Comparison of ENCODE assay signal across 26 mouse cellular contexts in genomic region chr10:93967486-93967885, GRCm38 (mm10).
DNase-seq lines count a peak whose midpoint lies in the region; ATAC-seq and TF ChIP-seq lines count a peak whose summit lies in the region.
"Had no signal": no experiment of that assay in that cellular context is flagged by ENCODE, and none has a peak within 500 bp of the region (broad histone marks: within the 10 kb centered on the region; RNA-seq: fewer than 3 reads in every experiment).

No protein-coding gene starts in this region.

- H3K9ac ChIP-seq in embryonic facial prominence, embryonic 11.5 days (replicated peaks; ENCODE audit: low read length), result no peak overlapping the region
- no peak overlapping the region for H3K9ac ChIP-seq in intestine, postnatal 0 days (ENCODE audit: low read depth, low read length)
- H3K9ac ChIP-seq in intestine, embryonic 16.5 days (ENCODE audit: low read depth, low read length), result no peak overlapping the region
- H3K9ac ChIP-seq in midbrain, postnatal 0 days (replicated peaks; ENCODE audit: low read length, poor library complexity, severe bottlenecking), result no peak overlapping the region
- no peak overlapping the region for H3K9ac ChIP-seq in midbrain, embryonic 16.5 days (ENCODE audit: low read depth, low read length)
- H3K9ac ChIP-seq: embryonic facial prominence, embryonic 15.5 days; forebrain, embryonic 15.5 days; heart, embryonic 15.5 days; hindbrain, embryonic 15.5 days; limb, embryonic 12.5 days; liver, embryonic 12.5 days; lung, embryonic 15.5 days; midbrain, embryonic 15.5 days had no signal

- TF ChIP-seq CTCF in intestine, postnatal 0 days (IDR thresholded peaks at IDR 0.05; ENCODE audit: low read depth), result peak; percentile 37
- peak; percentile 49 for TF ChIP-seq CTCF in midbrain, postnatal 0 days (IDR thresholded peaks at IDR 0.05)

- H3K27ac ChIP-seq in embryonic facial prominence, embryonic 11.5 days (replicated peaks; ENCODE audit: low read depth, low read length), result no peak overlapping the region
- no peak overlapping the region for H3K27ac ChIP-seq in embryonic facial prominence, embryonic 10.5 days (replicated peaks)
- no peak overlapping the region for H3K27ac ChIP-seq in intestine, postnatal 0 days (ENCODE audit: low read depth, low read length)
- no peak overlapping the region for H3K27ac ChIP-seq in intestine, embryonic 16.5 days (ENCODE audit: low read length)
- no peak overlapping the region for H3K27ac ChIP-seq in midbrain, postnatal 0 days (ENCODE audit: low read depth, low read length)
- no peak overlapping the region for H3K27ac ChIP-seq in midbrain, embryonic 16.5 days (ENCODE audit: low read length)
- H3K27ac ChIP-seq: embryonic facial prominence, embryonic 15.5 days; forebrain, embryonic 15.5 days; heart, embryonic 15.5 days; hindbrain, embryonic 15.5 days; limb, embryonic 12.5 days; liver, embryonic 12.5 days; lung, embryonic 15.5 days; macrophage; midbrain, embryonic 15.5 days had no signal

- H3K27me3 ChIP-seq in embryonic facial prominence, embryonic 11.5 days (ENCODE audit: control insufficient read depth, insufficient read depth, low read length), result no peaks in the 10 kb centered on the region
- H3K27me3 ChIP-seq in embryonic facial prominence, embryonic 10.5 days (replicated peaks; ENCODE audit: low read depth, poor library complexity, severe bottlenecking), result no peaks in the 10 kb centered on the region
- H3K27me3 ChIP-seq in intestine, postnatal 0 days (replicated peaks; ENCODE audit: control insufficient read depth, insufficient read depth, low read length), result no peaks in the 10 kb centered on the region
- no peaks in the 10 kb centered on the region for H3K27me3 ChIP-seq in intestine, embryonic 16.5 days (replicated peaks; ENCODE audit: control insufficient read depth, insufficient read depth, low read length)
- no peaks in the 10 kb centered on the region for H3K27me3 ChIP-seq in midbrain, postnatal 0 days (ENCODE audit: insufficient read depth, low read length)
- no peaks in the 10 kb centered on the region for H3K27me3 ChIP-seq in midbrain, embryonic 16.5 days (ENCODE audit: control insufficient read depth, insufficient read depth, low read depth, low read length)
- H3K27me3 ChIP-seq: embryonic facial prominence, embryonic 15.5 days; forebrain, embryonic 15.5 days; heart, embryonic 15.5 days; hindbrain, embryonic 15.5 days; limb, embryonic 12.5 days; liver, embryonic 12.5 days; lung, embryonic 15.5 days; midbrain, embryonic 15.5 days had no signal

- peaks cover 2% of the 10 kb centered on the region; the same call in 1 of the 2 replicates for H3K36me3 ChIP-seq in embryonic facial prominence, embryonic 11.5 days (replicated peaks; ENCODE audit: control insufficient read depth, insufficient read depth, low read depth, low read length)
- H3K36me3 ChIP-seq in embryonic facial prominence, embryonic 10.5 days (replicated peaks), result peaks cover 47% of the 10 kb centered on the region
- peaks cover 23% of the 10 kb centered on the region; the same call in 1 of the 2 replicates for H3K36me3 ChIP-seq in intestine, postnatal 0 days (ENCODE audit: control insufficient read depth, insufficient read depth)
- no peaks in the 10 kb centered on the region for H3K36me3 ChIP-seq in intestine, embryonic 16.5 days (ENCODE audit: control insufficient read depth, insufficient read depth, low read length)
- peaks cover 22% of the 10 kb centered on the region for H3K36me3 ChIP-seq in midbrain, postnatal 0 days (ENCODE audit: insufficient read depth, low read length)
- peaks cover 20% of the 10 kb centered on the region for H3K36me3 ChIP-seq in midbrain, embryonic 16.5 days (ENCODE audit: control insufficient read depth, insufficient read depth, low read length)

- no peak overlapping the region for H3K4me2 ChIP-seq in embryonic facial prominence, embryonic 11.5 days (ENCODE audit: low read depth, low read length)
- H3K4me2 ChIP-seq in intestine, postnatal 0 days (replicated peaks; ENCODE audit: low read depth), result no peak overlapping the region
- no peak overlapping the region for H3K4me2 ChIP-seq in intestine, embryonic 16.5 days (ENCODE audit: low read depth, low read length)
- no peak overlapping the region for H3K4me2 ChIP-seq in midbrain, postnatal 0 days (ENCODE audit: low read depth, low read length, poor library complexity, severe bottlenecking)
- no peak overlapping the region for H3K4me2 ChIP-seq in midbrain, embryonic 16.5 days (ENCODE audit: low read length)
- H3K4me2 ChIP-seq: embryonic facial prominence, embryonic 15.5 days; forebrain, embryonic 15.5 days; heart, embryonic 15.5 days; hindbrain, embryonic 15.5 days; limb, embryonic 12.5 days; liver, embryonic 12.5 days; lung, embryonic 15.5 days; midbrain, embryonic 15.5 days had no signal

- peak; percentile 4 for DNase-seq in embryonic facial prominence, embryonic 11.5 days (ENCODE audit: low spot score)
- DNase-seq in embryonic facial prominence, embryonic 10.5 days (ENCODE audit: low spot score), result no peak
- no peak for DNase-seq in midbrain, postnatal 0 days (ENCODE audit: low spot score)
- no peak for DNase-seq in ovary, postnatal 36 days (ENCODE audit: low spot score)
- DNase-seq: adrenal gland, adult 8-10 months; cerebellum, adult 18-20 months; cerebellum, postnatal 25 days; gastrocnemius, postnatal 25 days; kidney, adult 18-20 months; kidney, postnatal 25 days; right cerebral cortex, adult 18-20 months; right cerebral cortex, postnatal 4 days; thymus, postnatal 36 days had no signal

- no peak for ATAC-seq in embryonic facial prominence, embryonic 11.5 days (replicated peaks; ENCODE audit: insufficient number of reproducible peaks, low FRiP score, low TSS enrichment, low read depth)
- ATAC-seq in intestine, postnatal 0 days, result no peak
- no peak for ATAC-seq in intestine, embryonic 16.5 days
- no peak for ATAC-seq in midbrain, postnatal 0 days (ENCODE audit: low FRiP score)
- ATAC-seq in midbrain, embryonic 16.5 days, result no peak
- ATAC-seq: CD4-positive, CD25-positive, alpha-beta regulatory T cell, adult 4 months; forebrain, embryonic 15.5 days; liver, embryonic 12.5 days; midbrain, embryonic 15.5 days had no signal

- no peaks in the 10 kb centered on the region for H3K9me3 ChIP-seq in embryonic facial prominence, embryonic 11.5 days (replicated peaks; ENCODE audit: control insufficient read depth, low read length)
- no peaks in the 10 kb centered on the region for H3K9me3 ChIP-seq in embryonic facial prominence, embryonic 10.5 days
- H3K9me3 ChIP-seq in intestine, postnatal 0 days (ENCODE audit: control insufficient read depth), result no peaks in the 10 kb centered on the region
- no peaks in the 10 kb centered on the region for H3K9me3 ChIP-seq in intestine, embryonic 16.5 days (ENCODE audit: control insufficient read depth, low read length)
- no peaks in the 10 kb centered on the region for H3K9me3 ChIP-seq in midbrain, postnatal 0 days (ENCODE audit: low read length)
- H3K9me3 ChIP-seq in midbrain, embryonic 16.5 days (replicated peaks; ENCODE audit: control insufficient read depth, low read length, poor library complexity, severe bottlenecking), result no peaks in the 10 kb centered on the region
- H3K9me3 ChIP-seq: embryonic facial prominence, embryonic 15.5 days; forebrain, embryonic 15.5 days; heart, embryonic 15.5 days; hindbrain, embryonic 15.5 days; limb, embryonic 12.5 days; liver, embryonic 12.5 days; lung, embryonic 15.5 days; midbrain, embryonic 15.5 days had no signal

- H3K4me3 ChIP-seq in embryonic facial prominence, embryonic 11.5 days (ENCODE audit: low read depth, low read length), result no peak overlapping the region
- no peak overlapping the region for H3K4me3 ChIP-seq in embryonic facial prominence, embryonic 10.5 days
- H3K4me3 ChIP-seq in intestine, postnatal 0 days (ENCODE audit: low read depth, low read length), result no peak overlapping the region
- no peak overlapping the region for H3K4me3 ChIP-seq in intestine, embryonic 16.5 days (ENCODE audit: low read length)
- no peak overlapping the region for H3K4me3 ChIP-seq in midbrain, postnatal 0 days (ENCODE audit: low read depth, low read length)
- no peak overlapping the region for H3K4me3 ChIP-seq in midbrain, embryonic 16.5 days (ENCODE audit: low read depth, low read length)
- H3K4me3 ChIP-seq: embryonic facial prominence, embryonic 15.5 days; forebrain, embryonic 15.5 days; heart, embryonic 15.5 days; hindbrain, embryonic 15.5 days; limb, embryonic 12.5 days; liver, embryonic 12.5 days; lung, embryonic 15.5 days; midbrain, embryonic 15.5 days had no signal

- no peaks in the 10 kb centered on the region for H3K4me1 ChIP-seq in embryonic facial prominence, embryonic 11.5 days (ENCODE audit: control insufficient read depth, insufficient read depth, low read length)
- H3K4me1 ChIP-seq in embryonic facial prominence, embryonic 10.5 days, result peaks cover 4% of the 10 kb centered on the region; the same call in 1 of the 2 replicates
- H3K4me1 ChIP-seq in intestine, postnatal 0 days (replicated peaks; ENCODE audit: control insufficient read depth, insufficient read depth, low read length), result no peaks in the 10 kb centered on the region
- no peaks in the 10 kb centered on the region for H3K4me1 ChIP-seq in intestine, embryonic 16.5 days (ENCODE audit: control insufficient read depth, insufficient read depth, low read length)
- H3K4me1 ChIP-seq in midbrain, postnatal 0 days (ENCODE audit: insufficient read depth, low read length), result no peaks in the 10 kb centered on the region
- no peaks in the 10 kb centered on the region for H3K4me1 ChIP-seq in midbrain, embryonic 16.5 days (ENCODE audit: control insufficient read depth, insufficient read depth, low read length)
- H3K4me1 ChIP-seq: embryonic facial prominence, embryonic 15.5 days; forebrain, embryonic 15.5 days; heart, embryonic 15.5 days; hindbrain, embryonic 15.5 days; limb, embryonic 12.5 days; liver, embryonic 12.5 days; lung, embryonic 15.5 days; midbrain, embryonic 15.5 days had no signal
